Mouse (Mus musculus) MEL-GATA-1-ER (cell line): ENCODE measurements around the gene Lamc1.
A peak's percentile ranks its signal among the peaks of the same experiment; 100 is the strongest.
"Not testable (repeated sequence)": the region's sequence is repeated elsewhere in the genome, so short reads cannot be mapped to it uniquely, and the experiment has no call there.

Experiments
- DNase-seq: peaks from one replicate; pipeline ENCODE4 v3.0.0-alpha.2; 2012; ENCODE audit warnings: low read depth; ENCODE audit errors: extremely low read depth

Lamc1 gene

GRCm38 (mm10) chr1:153305249-153305648 is 27.3 kb downstream of the Lamc1 start:
- DNase-seq = not testable (repeated sequence)

DNA sequence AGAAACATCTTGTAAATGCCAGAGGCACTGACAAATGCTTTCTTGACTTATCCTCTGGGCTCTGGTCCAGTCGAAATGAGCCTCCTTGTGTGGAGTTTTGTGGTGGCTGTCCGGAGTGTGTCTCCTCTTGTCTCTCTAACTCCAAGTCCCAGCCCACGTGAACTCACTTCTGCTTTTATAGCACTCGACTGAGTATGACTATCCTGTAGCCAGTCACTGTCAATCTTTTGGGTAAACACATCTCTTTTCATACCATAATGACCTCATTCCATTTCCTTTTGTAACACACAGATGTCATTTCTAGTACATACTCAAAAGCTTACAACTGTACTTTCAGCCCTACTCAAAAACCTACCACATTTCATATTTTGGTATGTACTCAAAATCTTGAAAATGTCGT is 33.1 kb downstream of the Lamc1 start:
- DNase-seq = not testable (repeated sequence)

DNA sequence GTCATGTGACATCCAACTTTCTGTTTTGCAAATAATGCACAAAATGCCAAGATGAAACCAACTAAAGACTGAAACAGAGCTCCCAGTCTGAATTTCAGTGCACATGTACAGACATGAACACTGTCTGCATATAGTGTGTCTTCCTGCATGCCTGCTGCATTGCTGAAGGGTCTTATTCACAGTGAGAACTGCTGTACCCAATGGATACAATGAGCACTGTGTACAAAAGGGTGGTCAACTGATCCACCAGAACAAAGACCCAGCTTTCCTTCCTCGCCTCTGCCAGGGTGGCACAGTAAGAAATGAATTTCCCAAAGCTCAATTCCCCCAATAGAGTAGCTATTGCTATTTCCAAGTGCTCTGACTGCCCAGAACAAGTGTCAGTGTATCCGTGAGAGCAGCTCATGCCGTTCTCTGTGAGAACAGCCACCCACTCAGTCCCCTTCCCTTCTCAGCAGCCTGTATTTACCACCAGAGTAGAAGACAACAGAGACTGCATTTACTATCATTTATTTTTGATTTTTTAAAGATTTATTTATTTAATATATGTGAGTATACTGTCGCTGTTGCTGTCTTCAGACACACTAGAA is 34.7 kb downstream of the Lamc1 start:
- DNase-seq = not testable (repeated sequence)

GRCm38 (mm10) chr1:153296035-153296434 is 36.6 kb downstream of the Lamc1 start:
- DNase-seq = no peak

DNA sequence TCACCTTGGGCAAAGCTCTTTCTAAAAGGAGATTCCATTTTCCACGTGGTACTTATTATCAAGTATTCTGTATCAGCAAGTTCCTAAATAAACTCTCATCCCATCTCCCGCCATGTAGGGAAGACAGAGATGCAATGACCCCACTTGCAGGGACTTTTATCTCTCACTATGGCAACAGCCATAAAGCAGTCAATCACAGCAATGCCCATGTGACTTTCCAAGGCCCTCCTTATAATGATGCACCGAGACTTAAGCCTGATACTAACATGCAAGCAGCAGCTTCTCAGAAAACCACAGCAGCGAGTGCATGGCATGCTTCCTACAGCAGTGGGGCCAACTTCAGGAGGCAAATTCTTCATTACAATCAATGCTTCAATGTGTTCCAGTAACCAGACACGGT is 39.7 kb downstream of the Lamc1 start:
- DNase-seq = no peak

- DNase-seq = no peak
Observed at GRCm38 (mm10) chr1:153292202-153292601, 40.4 kb downstream of the Lamc1 start.

- no peak for DNase-seq
Observed at GRCm38 (mm10) chr1:153291416-153291815, 41.2 kb downstream of the Lamc1 start.

GRCm38 (mm10) chr1:153288010-153288409 is 44.6 kb downstream of the Lamc1 start:
- no peak for DNase-seq

- DNase-seq = no peak
Observed at GRCm38 (mm10) chr1:153287443-153287842, 45.1 kb downstream of the Lamc1 start.

- DNase-seq = no peak
Observed at GRCm38 (mm10) chr1:153286216-153286615, 46.4 kb downstream of the Lamc1 start.

DNA sequence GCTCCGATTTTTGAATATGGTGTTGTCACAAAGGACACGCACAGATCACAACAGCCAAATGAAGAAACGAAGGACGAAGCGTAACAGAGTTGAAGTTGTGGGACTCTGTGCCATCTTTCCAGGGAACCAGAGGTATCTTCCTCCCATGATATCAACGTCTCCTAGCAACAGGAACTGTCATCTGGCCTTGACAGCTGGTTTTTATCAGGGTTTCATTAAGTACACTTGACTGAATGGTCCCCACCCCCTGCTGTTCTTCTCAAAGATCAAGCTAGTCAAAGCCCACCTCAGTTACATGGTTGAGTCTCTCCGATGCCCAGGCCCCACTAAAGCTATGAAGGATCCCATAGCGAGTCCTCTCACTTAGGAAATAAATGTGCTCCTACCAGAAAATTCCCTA is 47.4 kb downstream of the Lamc1 start:
- DNase-seq = peak; percentile 16

DNA sequence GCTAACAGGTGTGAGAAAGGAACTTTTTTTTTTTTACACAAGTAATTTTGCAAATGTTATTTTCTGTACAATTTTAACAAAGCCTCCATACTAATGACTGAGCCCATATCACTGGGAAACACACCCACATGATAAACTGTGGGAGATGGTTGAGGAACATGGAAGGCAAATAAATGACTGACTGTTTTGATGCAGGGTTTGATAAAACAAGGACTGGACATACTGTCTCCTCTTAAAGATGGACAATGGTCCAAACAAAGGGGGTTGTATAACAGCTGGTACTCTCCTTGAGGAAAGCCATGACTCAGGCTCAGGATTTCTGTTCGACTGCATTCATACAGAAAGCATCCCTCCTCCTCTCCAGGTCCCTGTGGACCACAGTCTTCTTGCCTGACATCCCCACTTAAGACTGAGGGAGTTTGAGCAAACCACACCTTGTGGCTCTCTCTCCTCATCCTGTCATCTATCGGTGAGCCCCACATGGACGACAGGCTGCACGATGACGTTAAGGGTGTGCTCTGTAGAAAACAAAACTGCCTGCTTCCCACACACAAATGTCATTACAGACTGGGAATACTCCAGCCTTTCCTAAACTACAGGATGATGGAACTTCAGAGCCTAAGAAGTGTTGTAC is 50.1 kb downstream of the Lamc1 start:
- no peak for DNase-seq

- DNase-seq = no peak
Observed at GRCm38 (mm10) chr1:153281483-153281882, 51.1 kb downstream of the Lamc1 start.

DNA sequence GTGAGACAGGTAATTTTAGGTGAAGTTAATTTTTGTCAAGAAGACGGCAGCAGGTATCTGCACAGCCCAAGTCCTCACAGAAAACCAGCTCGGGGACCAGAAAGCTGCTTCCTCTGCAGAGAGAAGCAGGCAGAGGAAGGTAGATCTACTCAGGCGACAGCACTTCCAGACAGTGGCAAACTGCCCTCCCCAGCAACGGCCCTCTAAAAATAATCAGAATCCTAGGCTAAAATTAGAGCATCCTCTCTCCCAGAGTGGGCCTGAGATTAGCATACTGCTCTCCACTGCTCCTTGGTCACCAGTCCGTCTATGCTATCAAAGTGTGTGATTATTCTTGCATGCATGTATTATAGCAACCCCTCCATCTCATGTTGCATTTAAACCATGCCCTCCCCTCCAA is 52.2 kb downstream of the Lamc1 start:
- DNase-seq = no peak

GRCm38 (mm10) chr1:153278028-153278613 is 54.5 kb downstream of the Lamc1 start:
- no peak for DNase-seq

DNA sequence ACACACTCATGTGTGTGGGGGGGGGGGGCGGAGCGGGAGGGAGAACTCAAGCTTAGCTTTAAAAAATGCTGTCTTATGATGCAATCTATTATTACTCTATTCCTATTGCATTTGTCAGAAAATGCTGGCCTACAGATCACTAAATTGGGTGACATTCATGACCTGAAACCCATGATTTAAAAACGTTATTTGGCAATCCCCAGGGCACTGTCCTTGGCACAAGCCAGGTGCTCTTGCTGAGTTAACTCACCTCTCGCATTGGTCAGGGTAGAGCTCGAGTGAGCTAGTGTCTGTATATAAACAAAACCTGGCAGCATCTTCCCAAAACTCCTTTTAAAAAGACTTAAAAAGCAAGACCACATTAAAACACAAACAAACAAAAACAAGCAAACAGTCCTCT is 57.1 kb downstream of the Lamc1 start:
- no peak for DNase-seq

- no peak for DNase-seq
Observed at GRCm38 (mm10) chr1:153274611-153275010, 58.0 kb downstream of the Lamc1 start.

DNA sequence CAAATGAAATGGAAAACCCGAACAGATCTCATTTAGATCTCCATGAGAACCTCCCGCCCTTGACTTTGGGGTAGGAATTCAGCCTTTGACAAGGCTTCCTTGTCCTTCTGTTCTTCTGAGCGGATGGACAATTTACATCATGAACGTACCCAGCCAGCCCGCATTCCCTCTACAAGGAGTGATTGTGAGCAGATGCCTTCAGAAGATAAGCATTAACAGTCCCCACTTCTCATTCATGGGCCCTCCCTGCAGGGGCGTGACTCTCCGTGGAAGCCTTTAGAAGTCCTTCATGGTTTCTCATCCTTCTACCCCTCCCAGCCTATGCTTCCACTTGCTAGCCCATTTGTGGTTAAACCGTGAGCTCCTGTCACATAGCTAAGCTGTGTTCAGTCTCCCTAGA is 58.9 kb downstream of the Lamc1 start:
- DNase-seq = no peak

GRCm38 (mm10) chr1:153270827-153271226 is 61.8 kb downstream of the Lamc1 start:
- no peak for DNase-seq

GRCm38 (mm10) chr1:153269681-153270080 is 62.9 kb downstream of the Lamc1 start:
- DNase-seq = no peak

DNA sequence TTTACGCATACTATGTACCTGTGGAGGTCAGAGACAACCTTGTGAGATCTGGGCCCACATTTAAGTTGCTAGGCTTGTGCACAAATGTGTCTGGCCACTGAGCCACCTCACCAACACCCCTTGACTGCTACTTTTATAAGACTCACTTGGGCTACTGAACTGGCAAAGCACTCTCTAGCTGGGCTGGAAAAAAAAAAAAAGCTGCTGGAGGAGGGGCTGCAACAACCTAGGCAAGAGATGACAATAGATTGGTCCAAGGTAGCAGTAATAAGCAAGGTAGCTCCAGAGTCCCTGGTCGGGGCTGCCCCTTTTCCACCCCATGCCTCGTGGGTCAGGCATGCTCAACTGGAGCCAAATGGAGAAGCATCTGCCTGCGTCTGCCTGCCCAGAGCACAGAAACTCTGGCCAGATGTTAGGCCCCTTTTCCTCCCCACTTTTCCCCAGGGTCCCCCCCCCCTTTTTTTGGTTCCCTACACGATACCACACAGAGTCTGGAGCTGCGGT is 63.7 kb downstream of the Lamc1 start:
- no peak for DNase-seq

DNA sequence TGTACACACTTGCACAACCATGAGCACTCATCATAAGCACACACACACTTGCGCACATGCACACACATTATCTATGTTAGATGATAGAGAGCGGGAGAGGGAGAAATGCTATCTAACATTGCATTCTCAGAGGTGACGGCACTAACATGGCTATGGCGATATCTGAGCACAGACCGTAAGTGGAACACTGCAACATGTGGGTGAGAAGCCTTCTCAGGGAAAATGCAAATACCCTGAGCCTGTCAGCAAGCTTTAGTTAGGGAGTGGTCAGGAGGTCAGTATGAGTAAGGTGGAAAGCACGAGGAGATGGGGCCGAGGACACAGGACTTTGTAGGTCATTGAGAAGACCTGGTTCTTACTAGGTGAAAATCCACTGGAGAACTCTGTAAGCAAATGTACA is 64.3 kb downstream of the Lamc1 start:
- DNase-seq = no peak

DNA sequence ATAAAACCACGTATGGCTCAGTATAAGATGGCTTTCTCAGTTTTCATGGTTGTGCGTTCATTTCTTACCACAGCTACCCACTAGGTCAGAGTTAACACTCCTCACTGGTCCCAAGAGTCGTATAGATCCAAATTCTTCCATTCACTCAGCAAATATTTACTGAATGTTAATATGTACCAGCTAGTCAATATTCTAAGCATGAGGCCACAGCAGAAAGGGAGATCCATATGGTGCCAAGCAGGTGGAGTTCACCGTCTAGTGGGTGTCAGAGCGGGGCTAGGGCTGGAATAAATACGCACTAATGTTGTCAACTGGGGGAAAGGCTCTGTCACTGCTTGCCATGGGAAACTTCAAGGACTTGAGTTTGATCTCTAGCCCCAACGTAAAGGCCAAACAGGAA is 64.9 kb downstream of the Lamc1 start:
- no peak for DNase-seq
